Mouse (Mus musculus) lung, postnatal 0 days (tissue): Measurements from ENCODE around the gene Bax. TPM values are rescaled to one million over a fixed set of nuclear protein-coding genes. Genes with fewer than 3 reads are reported as not detected.
A peak's percentile ranks its signal among the peaks of the same experiment; 100 is the strongest.
"Not testable (repeated sequence)": the region's sequence is repeated elsewhere in the genome, so short reads cannot be mapped to it uniquely, and the experiment has no call there.

Source experiments
- ATAC-seq: fragments of 200-750 bp; cut with Nextera tagmentation; 2 replicates; pipeline ENCODE4 v1.8.0; 2017; ENCODE audit warnings: moderate library complexity
- DNase-seq: peaks from one replicate; pipeline ENCODE4 v3.0.0-alpha.2; 2016; ENCODE audit warnings: low spot score
- H3K27ac ChIP-seq: fragments of 300-500 bp; sonication (generic); 2 replicates; pipeline ENCODE4 v1.5.1; 2014; ENCODE audit warnings: antibody characterized with exemption, mild to moderate bottlenecking, low read length, mixed read lengths
- H3K27me3 ChIP-seq: fragments of 300-500 bp; sonication (generic); replicated peaks from 2 replicates; pipeline ENCODE4 v1.6.1; 2014; ENCODE audit warnings: low read length, mixed read lengths; ENCODE audit not compliant: insufficient read depth
- H3K36me3 ChIP-seq: fragments of 300-500 bp; sonication (generic); 2 replicates; pipeline ENCODE4 v1.6.1; 2014; ENCODE audit warnings: low read length, mixed read lengths; ENCODE audit not compliant: insufficient read depth
- H3K4me1 ChIP-seq: fragments of 300-500 bp; sonication (generic); 2 replicates; pipeline ENCODE4 v1.6.1; 2014; ENCODE audit warnings: antibody characterized with exemption, low read depth, low read length, mixed read lengths; ENCODE audit not compliant: insufficient read depth
- H3K4me2 ChIP-seq: fragments of 300-500 bp; sonication (generic); replicated peaks from 2 replicates; pipeline ENCODE4 v1.6.1; 2014; ENCODE audit warnings: low read depth, mild to moderate bottlenecking, low read length, moderate library complexity, mixed read lengths
- H3K4me3 ChIP-seq: fragments of 300-500 bp; sonication (generic); 2 replicates; pipeline ENCODE4 v1.5.1; 2014; ENCODE audit warnings: low read depth, low read length
- H3K9ac ChIP-seq: fragments of 300-500 bp; sonication (generic); replicated peaks from 2 replicates; pipeline ENCODE4 v1.6.1; 2014; ENCODE audit warnings: low read depth, mild to moderate bottlenecking
- H3K9me3 ChIP-seq: fragments of 300-500 bp; sonication (generic); 2 replicates; pipeline ENCODE4 v1.6.1; 2016; ENCODE audit warnings: low read length, mixed read lengths
- CTCF ChIP-seq: IDR thresholded peaks from 2 replicates; pipeline ENCODE4 v1.5.1; 2016; ENCODE audit warnings: antibody characterized with exemption, mild to moderate bottlenecking
- EP300 ChIP-seq: IDR thresholded peaks from 2 replicates; pipeline ENCODE4 v1.6.1; 2016; ENCODE audit warnings: antibody characterized with exemption, mild to moderate bottlenecking, control low read depth
- WGBS: fragments of 180-500 bp; shearing (Covaris S2); extraction: QIAGEN DNeasy Blood & Tissue Kit; methylation state at CpG from one replicate; pipeline ENCODE4 v1.1.7; 2014; 5-methylcytosine and 5-hydroxymethylcytosine counted together
- polyA plus RNA-seq: library from polyadenylated mRNA; unstranded; fragments of >200 nt; fragmentation: Nextera tagmentation; extraction: Ambion mirVana; gene quantifications from 2 replicates; pipeline ENCODE4 v1.2.1, GENCODE M21; 2015

Gene Bax
- polyA plus RNA-seq, 1 experiment from 2014 or later, result 155 TPM

DNA sequence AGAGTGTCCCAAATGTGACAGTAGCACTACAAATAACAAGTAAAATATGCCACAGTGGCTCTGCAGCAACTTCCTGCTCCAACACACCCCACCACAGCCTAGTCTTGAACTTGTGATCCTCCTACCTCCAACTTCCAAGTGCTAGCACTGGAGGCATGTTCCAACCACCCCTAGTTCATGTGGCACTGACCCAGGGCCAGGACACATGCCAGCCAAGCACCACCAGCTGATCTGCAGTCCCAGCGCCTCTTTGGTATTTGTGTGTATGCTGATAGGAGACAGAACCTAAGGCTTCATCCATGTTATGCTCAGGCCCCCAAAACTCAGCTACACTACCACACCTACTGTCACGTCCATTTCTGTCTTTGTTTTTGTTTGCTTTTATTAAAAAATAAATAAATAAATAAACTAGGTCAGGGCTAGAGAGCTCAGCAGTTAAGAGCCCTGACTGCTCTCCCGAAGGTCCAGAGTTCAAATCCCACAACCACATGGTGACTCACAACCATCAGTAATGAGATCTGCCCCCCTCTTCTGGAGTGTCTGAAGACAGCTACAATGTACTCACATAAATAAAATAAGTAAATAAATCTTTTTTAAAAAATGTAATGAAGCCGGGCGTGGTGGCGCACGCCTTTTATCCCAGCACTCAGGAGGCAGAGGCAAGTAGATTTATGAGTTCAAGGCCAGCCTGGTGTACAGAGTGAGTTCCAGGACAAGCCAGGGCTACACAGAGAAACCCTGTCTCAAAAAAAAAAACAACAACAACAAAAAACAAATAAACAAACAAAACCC is 2.5 kb downstream of the Bax start:
- H3K4me2 ChIP-seq, result no peak overlapping the region
- no peak overlapping the region for H3K4me3 ChIP-seq
- H3K4me1 ChIP-seq, result peaks cover 17% of the 10 kb centered on the region; the same call in 1 of the 2 replicates
- no peaks in the 10 kb centered on the region for H3K9me3 ChIP-seq
- H3K36me3 ChIP-seq, result peaks cover 6% of the 10 kb centered on the region; the same call in 1 of the 2 replicates
- DNase-seq (no peak), ATAC-seq (no peak)
- H3K27ac ChIP-seq, result no peak overlapping the region
- no peaks in the 10 kb centered on the region for H3K27me3 ChIP-seq
- no peak overlapping the region for H3K9ac ChIP-seq
- 92% methylated on average over 7 of the region's 7 CpGs for WGBS
- TF ChIP-seq CTCF, result no peak
- TF ChIP-seq EP300, result no peak

DNA sequence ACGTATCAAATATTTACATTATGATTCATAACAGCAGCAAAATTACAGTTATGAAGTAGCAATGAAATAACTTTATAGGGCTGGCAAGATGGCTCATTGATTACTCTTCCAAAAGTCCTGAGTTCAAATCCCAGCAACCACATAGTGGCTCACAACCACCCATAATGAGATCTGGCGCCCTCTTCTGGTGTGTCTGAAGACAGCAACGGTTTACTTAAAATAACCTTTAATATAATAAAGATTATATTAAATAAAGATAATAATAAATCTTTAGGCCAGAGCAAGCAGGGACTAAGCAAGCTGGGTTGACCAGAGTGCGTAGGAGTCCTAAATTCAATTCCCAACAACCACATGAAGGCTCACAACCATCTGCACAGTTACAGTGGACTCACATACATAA is 3.8 kb downstream of the Bax start:
- TF ChIP-seq CTCF, result peak; percentile 19; the same call in 1 of the 2 replicates
- WGBS, result 74% methylated on average over 4 of the region's 4 CpGs
- DNase-seq, H3K4me3 ChIP-seq, H3K27ac ChIP-seq, ATAC-seq, H3K4me2 ChIP-seq, H3K27me3 ChIP-seq, H3K9ac ChIP-seq, H3K9me3 ChIP-seq, H3K36me3 ChIP-seq: not testable (repeated sequence)
- peaks cover 24% of the 10 kb centered on the region; the same call in 1 of the 2 replicates for H3K4me1 ChIP-seq

DNA sequence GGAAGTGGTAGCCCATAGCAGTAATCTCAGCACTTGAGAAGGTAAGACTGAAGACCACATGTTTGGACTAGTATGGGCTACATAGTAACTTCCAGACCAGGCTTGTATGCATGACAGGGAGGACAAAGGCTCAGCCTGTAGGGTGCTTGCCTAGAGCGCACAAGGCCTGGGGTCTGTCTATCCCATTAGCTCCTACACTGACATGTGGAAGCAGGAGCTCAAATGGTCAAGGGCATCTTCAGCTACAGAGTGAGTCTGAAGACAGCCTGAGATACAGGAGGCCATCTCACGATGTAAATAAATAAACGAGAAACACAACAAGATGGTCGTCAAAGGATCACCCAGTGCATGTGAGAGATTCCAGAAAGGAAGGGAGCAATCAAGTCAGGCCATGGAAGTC is 4.4 kb downstream of the Bax start:
- H3K36me3 ChIP-seq, result peaks cover 6% of the 10 kb centered on the region; the same call in 1 of the 2 replicates
- no peaks in the 10 kb centered on the region for H3K9me3 ChIP-seq
- no peak overlapping the region for H3K4me2 ChIP-seq
- H3K9ac ChIP-seq, result no peak overlapping the region
- DNase-seq (no peak), ATAC-seq (no peak)
- H3K4me1 ChIP-seq, result peaks cover 29% of the 10 kb centered on the region; the same call in 1 of the 2 replicates
- no peak for TF ChIP-seq CTCF
- no peak for TF ChIP-seq EP300
- no peaks in the 10 kb centered on the region for H3K27me3 ChIP-seq
- no peak overlapping the region for H3K27ac ChIP-seq
- H3K4me3 ChIP-seq, result no peak overlapping the region
- WGBS, result 94% methylated on average over 4 of the region's 4 CpGs

DNA sequence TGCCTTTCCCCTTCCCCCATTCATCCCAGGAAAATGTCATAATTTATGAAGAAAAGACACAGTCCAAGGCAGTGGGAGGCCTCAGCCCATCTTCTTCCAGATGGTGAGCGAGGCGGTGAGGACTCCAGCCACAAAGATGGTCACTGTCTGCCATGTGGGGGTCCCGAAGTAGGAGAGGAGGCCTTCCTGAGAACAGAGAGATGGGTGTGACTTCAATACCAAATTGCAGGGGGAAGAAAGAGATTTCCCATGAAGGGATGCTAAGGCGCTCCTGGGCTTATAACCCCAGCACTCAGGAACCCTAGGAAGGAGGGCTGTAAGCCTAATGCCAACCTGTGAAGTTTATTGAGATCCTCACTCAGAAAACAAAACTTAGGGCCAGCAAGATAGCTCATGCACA is 4.9 kb downstream of the Bax start:
- no peak overlapping the region for H3K27ac ChIP-seq
- H3K4me3 ChIP-seq, result no peak overlapping the region
- H3K4me2 ChIP-seq, result no peak overlapping the region
- DNase-seq (no peak), ATAC-seq (no peak)
- H3K27me3 ChIP-seq, result no peaks in the 10 kb centered on the region
- no peaks in the 10 kb centered on the region for H3K9me3 ChIP-seq
- 84% methylated on average over 4 of the region's 4 CpGs for WGBS
- TF ChIP-seq EP300, result no peak
- no peak for TF ChIP-seq CTCF
- H3K9ac ChIP-seq, result no peak overlapping the region
- H3K4me1 ChIP-seq, result peaks cover 31% of the 10 kb centered on the region; the same call in 1 of the 2 replicates
- peaks cover 6% of the 10 kb centered on the region; the same call in 1 of the 2 replicates for H3K36me3 ChIP-seq

DNA sequence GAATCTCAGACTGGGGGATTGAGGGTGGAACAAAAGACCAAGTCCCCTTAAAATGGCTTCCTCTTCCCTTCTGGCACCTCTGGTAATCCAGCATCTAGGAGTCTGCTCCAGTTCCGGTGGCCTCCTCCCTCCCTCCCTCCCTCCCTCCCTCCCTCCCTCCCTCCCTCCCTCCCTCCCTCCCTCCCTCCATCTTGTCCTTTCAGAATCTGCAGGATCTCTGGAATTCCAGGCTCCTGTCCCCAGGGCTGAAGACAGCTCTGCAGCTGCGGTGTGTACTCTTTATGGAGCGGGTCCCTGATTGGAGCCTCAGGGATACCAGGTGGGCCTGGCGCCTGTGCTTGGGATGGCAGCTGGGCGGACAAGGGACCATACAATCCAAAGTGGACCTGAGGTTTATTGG is 5.4 kb downstream of the Bax start:
- Histone ChIP-seq H3K9me3 (no peaks in the 10 kb centered on the region), H3K4me1 (peaks cover 31% of the 10 kb centered on the region; the same call in 1 of the 2 replicates), H3K9ac (no peak overlapping the region), H3K4me3 (no peak overlapping the region), H3K4me2 (peak overlapping the region; percentile 53), H3K36me3 (peaks cover 6% of the 10 kb centered on the region; the same call in 1 of the 2 replicates), H3K27ac (peak overlapping the region; percentile 92), H3K27me3 (no peaks in the 10 kb centered on the region)
- ATAC-seq (no peak), DNase-seq (peak; percentile 62)
- WGBS, result 66% methylated on average over 4 of the region's 5 CpGs
- no peak for TF ChIP-seq EP300
- TF ChIP-seq CTCF, result no peak

DNA sequence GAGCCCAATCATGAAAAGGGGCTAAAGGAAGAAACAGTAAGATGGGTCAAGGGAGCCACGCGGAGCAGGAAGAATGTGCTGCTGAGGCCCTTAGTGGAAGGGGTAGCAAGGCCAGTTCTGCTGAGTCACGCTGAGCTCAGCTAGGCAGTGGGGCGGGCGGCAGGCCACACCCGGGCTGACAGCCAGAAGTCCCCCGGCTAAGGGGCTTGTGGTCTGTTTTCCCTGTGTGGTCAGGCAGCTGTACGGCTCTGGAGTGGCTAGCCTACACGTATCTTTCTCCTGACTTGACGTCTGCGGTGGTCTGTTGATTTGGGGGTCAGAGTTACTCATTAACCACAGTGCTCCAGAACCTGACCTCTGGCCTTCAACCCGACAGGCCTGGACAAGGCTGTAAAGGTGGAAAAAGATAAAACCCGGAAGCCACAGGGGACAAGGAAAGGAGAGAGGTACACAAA is 5.8 kb downstream of the Bax start:
- TF ChIP-seq CTCF (no peak), EP300 (peak; percentile 62; the same call in 1 of the 2 replicates)
- Histone ChIP-seq H3K9ac (no peak overlapping the region), H3K4me1 (peaks cover 27% of the 10 kb centered on the region; the same call in 1 of the 2 replicates), H3K4me3 (no peak overlapping the region), H3K4me2 (peak overlapping the region; percentile 53), H3K36me3 (peaks cover 6% of the 10 kb centered on the region; the same call in 1 of the 2 replicates), H3K9me3 (no peaks in the 10 kb centered on the region), H3K27ac (peak overlapping the region; percentile 92), H3K27me3 (no peaks in the 10 kb centered on the region)
- peak; percentile 28 for ATAC-seq
- 7% methylated on average over 13 of the region's 13 CpGs for WGBS
- peak; percentile 92 for DNase-seq
